Mouse (Mus musculus) kidney, postnatal 4 days (tissue): ENCODE measurements at regions not wholly inside any gene's neighbourhood (a gene's known extent, or its start where the extent isn't known, plus 50 kb on each side); places are given as distances from the start of the nearest gene placed in this dataset.

Experiments used
- DNase-seq, 2 experiments: peaks; one replicate each; pipeline ENCODE4 v3.0.0; 2021; ENCODE audit warnings: mixed read lengths in 2 of 2

DNA sequence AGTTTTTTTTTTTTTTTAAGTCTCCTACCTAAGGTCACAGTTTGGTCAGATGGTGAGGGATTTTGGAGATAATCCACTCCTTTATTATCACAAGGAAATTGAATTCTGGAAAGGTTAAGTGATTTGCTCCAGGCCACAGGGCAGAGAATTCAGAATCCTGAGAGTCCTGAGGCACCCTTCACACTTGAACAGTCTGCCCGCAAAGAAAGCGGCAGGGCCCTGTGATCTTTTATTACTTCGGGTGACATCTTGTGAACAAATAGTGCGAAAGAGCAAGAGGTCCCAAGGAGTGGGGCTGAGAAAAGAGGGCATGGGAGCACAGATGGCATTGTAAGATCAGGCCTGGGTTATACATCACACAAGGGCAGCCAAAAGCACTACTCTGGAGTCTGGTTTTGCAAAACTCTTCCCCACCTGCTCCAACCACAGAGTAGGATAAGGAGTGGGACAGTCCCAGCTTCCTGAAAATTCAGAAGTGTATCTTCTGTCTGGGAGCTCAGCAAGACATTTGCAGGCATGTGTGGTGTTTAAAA lies 150.5 kb upstream of the Wdr11 start:
- DNase-seq = peak; percentile 17 to 44

DNA sequence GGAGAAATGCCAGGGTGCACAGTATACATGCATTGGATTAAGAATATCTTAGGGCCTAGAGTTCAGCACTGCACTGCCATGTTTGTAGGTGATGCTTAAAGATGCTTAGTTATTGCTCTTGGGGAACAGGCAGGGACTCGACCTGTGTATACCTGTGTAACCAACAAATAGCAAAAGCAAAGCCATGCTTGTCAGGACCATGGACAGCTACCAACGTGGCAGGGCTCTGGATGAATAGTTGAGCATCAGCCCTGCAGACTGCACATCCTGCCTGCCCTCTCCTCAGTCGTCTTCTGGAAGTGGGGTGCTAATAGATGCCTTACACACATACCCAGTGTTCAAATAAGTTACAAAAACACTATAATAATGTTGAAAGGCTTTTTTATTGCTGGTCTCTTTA lies 122.2 kb upstream of the Wdr11 start:
- DNase-seq = peak; percentile 89

DNA sequence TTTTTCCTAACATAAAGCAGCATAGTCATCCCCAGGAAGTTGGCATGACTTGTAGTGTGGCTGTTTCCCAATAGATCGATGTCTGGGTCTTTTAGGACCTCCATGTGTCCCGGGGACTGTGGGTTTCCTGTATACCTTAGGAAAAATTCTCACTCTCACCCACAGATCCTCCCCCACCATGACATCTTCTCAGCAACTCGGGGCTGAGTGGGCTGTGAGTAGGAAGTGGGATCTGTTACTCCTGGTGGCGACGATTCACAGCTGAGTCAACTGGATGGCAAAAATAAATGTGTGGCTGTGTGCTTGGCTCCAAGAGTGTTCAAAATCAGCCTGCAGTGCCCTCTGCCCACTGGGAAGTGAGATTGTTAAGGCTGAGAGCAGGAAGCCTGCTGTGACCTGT lies 107.9 kb upstream of the Wdr11 start:
- no peak for DNase-seq

DNA sequence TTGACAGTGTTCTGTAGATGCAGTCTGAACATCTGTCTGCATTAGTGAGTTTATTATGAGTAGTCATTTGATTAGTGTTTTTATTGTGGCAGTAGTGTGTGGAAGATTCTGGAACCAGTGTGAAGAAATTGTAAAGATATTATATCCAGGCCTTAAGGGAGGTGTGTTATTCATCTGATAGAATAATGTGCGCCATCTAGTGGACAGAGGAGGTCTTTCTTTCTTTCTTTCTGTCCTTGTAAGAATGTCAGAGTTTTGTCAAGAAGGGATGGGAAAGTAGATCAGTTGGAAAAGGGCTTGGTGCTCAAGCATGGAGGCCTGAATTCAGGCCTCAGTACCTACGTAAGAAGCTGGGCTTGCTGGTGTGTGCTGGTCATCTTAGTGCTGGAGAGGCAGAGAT lies 84.8 kb upstream of the Wdr11 start:
- DNase-seq = no peak

DNA sequence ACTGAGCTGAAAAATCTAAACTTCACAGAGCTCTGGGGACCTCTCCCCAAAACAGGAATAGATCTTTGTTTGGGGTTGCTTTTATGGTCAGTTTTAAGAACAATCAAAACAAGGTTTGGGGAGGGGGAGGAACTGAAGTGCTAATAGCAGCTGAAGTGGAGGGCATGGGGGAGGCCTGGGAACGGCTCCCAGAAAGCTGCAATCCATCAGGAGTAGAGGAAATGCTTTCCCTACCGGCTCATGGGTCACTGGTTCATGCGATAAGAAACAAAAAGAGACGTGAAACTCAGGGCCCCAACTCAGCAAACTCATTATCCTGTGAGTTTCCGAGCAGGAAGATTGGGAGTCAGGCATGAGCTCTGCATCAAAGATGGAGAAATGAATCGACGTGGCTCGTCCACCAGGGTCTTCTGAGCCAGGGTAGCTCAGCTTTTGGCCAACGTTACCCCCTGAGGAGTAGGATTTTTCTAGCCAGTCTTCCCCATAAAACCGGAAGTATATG lies 82.0 kb upstream of the Wdr11 start:
- peak; percentile 71 to 77 for DNase-seq

DNA sequence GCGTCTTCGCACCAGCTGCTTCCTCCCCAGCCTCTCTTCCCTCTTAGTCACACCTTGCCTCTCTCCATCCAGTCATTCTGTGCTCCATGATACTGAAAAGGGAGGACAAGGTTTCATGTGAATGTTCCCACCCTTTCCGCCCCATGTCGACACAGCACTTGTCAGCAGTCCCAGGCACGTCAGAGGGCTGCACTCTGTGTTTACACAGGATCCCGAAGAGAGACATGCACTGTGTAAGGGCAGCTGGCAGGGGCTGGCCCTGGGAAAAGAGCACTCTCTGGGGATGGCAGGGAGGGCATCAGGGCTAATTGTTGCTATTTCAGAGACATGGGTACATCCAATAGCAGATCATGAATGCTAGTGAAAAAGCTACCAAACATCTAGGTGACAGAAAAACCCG lies 77.0 kb upstream of the Wdr11 start:
- peak; percentile 14 to 17 for DNase-seq

DNA sequence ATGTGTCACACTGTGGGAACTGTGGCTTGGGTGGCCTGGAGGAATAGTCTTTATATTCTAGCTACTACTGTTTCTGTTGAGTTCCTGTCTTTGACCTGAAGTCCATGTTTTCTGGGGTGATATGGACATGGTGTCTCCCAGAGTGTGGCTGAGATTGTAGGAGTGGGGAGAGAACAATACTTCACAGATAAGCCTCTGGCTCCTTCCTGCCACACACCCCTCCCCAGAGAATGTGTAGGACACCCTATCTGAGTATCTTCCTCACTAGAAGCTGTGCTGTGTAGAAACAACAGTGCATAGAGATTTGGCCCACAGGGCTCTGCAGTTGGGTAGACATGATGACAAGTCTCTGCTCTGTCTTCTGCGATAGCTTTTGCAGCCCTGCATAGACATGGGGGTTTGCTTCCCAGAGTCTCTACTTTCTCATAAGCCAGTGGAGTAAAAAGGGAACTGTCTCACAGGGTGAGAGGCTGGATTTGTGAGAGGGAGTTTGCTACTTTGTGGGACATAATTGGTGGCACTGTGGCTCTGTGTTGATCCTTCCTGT lies 67.2 kb upstream of the Wdr11 start:
- DNase-seq = no peak

DNA sequence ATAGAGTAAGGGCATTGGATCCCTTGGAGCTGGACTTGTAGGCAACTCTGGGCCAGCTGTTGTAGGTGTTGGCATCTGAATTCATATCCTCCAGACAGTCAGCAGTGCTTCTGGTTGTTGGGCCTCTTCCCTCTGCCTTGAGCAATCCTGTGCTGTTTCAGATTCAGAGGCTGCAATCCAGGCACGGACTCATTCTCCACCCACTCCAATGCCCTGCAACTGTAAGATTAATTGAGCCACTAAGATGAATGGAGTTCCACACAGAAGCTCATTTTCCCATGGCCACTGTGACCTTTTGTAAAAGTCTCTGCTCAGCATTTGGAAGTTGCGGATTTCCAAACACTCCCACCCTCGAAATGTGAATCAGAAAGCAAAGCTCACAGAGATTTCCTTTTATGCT lies 65.7 kb upstream of the Wdr11 start:
- no peak for DNase-seq

DNA sequence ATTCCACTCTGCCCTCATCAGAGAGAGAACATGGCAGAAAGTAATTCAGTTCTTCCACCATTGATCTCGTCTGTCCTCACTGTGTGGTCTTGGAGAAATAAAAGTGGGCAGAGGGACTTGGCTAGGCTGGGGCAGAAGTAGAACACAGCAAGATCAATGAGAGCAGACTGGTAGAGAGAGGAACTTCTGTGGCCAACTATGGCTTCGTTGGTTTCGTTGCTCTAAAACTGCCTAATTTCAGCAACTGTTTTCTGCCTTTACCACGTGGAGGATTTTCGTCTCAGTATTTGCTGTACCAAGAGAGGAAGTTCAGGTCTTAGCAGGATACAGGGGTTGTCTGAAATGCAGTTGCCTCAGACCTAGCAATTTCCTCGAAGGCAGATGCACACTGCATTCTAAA lies 63.4 kb upstream of the Wdr11 start:
- DNase-seq = no peak

DNA sequence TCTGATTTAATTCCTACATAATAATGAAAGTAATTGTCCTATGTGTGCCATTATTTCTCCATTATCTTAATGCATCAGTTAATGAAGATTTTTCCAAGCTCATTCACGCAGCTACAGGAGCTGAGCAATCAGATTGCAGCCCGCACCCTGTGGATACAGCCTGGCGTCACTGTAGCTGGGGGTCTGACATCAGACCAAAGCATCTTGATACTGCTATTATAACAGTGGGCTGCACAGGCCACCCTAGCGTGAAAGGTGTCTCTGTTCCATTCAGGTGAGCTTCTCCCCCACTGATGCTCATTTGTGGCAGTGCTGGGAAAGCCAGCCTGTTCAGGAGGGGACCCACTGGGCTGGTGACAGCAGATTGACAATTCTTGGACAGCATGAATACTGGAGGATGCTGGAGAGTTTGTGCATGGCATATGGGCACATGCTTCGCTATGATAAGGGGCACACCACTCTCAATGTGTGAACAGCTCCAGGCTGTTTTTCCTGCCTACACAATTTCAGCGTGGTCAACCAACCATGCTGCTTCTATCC lies 58.2 kb upstream of the Wdr11 start:
- no peak for DNase-seq
